Mouse (Mus musculus): ENCODE data around the gene Grhl1.

- TF ChIP-seq CTCF (IDR thresholded peaks at IDR 0.05; ENCODE audit: extremely low read depth, insufficient read length, insufficient replicate concordance, low read depth, low read length) = no peak
- TF ChIP-seq POLR2A (IDR thresholded peaks at IDR 0.05; ENCODE audit: low read depth, low read length) = no peak; the same call in none of the 2 replicates
Observed at GRCm38 (mm10) chr12:24651642-24652342, 79.7 kb downstream of the Grhl1 start.

Data from small intestine, adult 2 months (tissue).